Mouse (Mus musculus): ENCODE data around the gene Olfr1491. TPM values are rescaled to one million over a fixed set of nuclear protein-coding genes. Genes with fewer than 3 reads are reported as not detected.

The Olfr1491 gene
- total RNA-seq (2021), result not detected
- long read RNA-seq, experiment 1, result 0 reads
- long read RNA-seq, experiment 2, result 0 reads

- no peak for DNase-seq
Measured at GRCm38 (mm10) chr19:13696968-13697367, at the start of gene Olfr1491. Olfr1491 (plus strand) TSS chr19:13697268.

GRCm38 (mm10) chr19:13650791-13651190 lies 46.3 kb upstream of the Olfr1491 start, which contains the start of gene Olfr1490:
Olfr1490 (plus strand) TSS chr19:13651091.
- no peak for DNase-seq

- no peak for DNase-seq
Measured at GRCm38 (mm10) chr19:13722978-13723377, 25.9 kb downstream of the Olfr1491 start, which contains the start of gene Olfr1493-ps1. Olfr1493-ps1 (plus strand) TSS chr19:13723278.

GRCm38 (mm10) chr19:13739428-13739827 lies 42.4 kb downstream of the Olfr1491 start, which contains the start of gene Olfr1494:
Olfr1494 (plus strand) TSS chr19:13739728.
- DNase-seq, result no peak

GRCm38 (mm10) chr19:13749366-13749765 lies 52.3 kb downstream of the Olfr1491 start:
- DNase-seq, result no peak

Other genes starting within 250 kb of the Olfr1491 start
- not detected for gene Olfr1472, start 241.2 kb upstream of the Olfr1491 start, total RNA-seq (2021)
- not detected for gene Olfr1474, start 227.7 kb upstream of the Olfr1491 start, total RNA-seq (2021)
- gene Olfr1475, start 217.1 kb upstream of the Olfr1491 start, total RNA-seq (2021), result not detected
- not detected for gene Olfr1477, start 196.7 kb upstream of the Olfr1491 start, total RNA-seq (2021)
- gene Olfr1480, start 169.4 kb upstream of the Olfr1491 start, total RNA-seq (2021), result not detected
- gene Olfr1484, start 113.8 kb upstream of the Olfr1491 start, total RNA-seq (2021), result not detected
- gene Olfr1487, start 79.9 kb upstream of the Olfr1491 start, total RNA-seq (2021), result not detected
- gene Olfr1489, start 65.6 kb upstream of the Olfr1491 start, total RNA-seq (2021), result not detected
- gene Olfr1490, start 46.2 kb upstream of the Olfr1491 start, total RNA-seq (2021), result not detected
- not detected for gene Olfr1493-ps1, start 26.0 kb downstream of the Olfr1491 start, total RNA-seq (2021)
- not detected for gene Olfr1494, start 42.5 kb downstream of the Olfr1491 start, total RNA-seq (2021)
- gene Olfr1495, start 67.3 kb downstream of the Olfr1491 start, total RNA-seq (2021), result not detected
- gene Olfr1496, start 80.6 kb downstream of the Olfr1491 start, total RNA-seq (2021), result not detected
- gene Olfr1497, start 100.9 kb downstream of the Olfr1491 start, total RNA-seq (2021), result not detected
- not detected for gene Olfr1499, start 122.2 kb downstream of the Olfr1491 start, total RNA-seq (2021)
- not detected for gene Olfr1500, start 133.2 kb downstream of the Olfr1491 start, total RNA-seq (2021)
- gene Olfr1501, start 153.4 kb downstream of the Olfr1491 start, total RNA-seq (2021), result not detected
- gene Olfr1502, start 164.5 kb downstream of the Olfr1491 start, total RNA-seq (2021), result not detected
- not detected for gene Olfr1504, start 200.7 kb downstream of the Olfr1491 start, total RNA-seq (2021)
- gene Olfr1505, start 216.3 kb downstream of the Olfr1491 start, total RNA-seq (2021), result not detected

Data from gastrocnemius, postnatal 25 days (tissue).